Mouse (Mus musculus) right cerebral cortex, adult 2 months (tissue): ENCODE results near the gene Alyref.

Experiments used
- DNase-seq, 2 experiments: peaks; one replicate each; pipeline ENCODE4 v3.0.0; 2021 to 2022; ENCODE audit warnings: low spot score in 2 of 2

Gene Alyref

DNA sequence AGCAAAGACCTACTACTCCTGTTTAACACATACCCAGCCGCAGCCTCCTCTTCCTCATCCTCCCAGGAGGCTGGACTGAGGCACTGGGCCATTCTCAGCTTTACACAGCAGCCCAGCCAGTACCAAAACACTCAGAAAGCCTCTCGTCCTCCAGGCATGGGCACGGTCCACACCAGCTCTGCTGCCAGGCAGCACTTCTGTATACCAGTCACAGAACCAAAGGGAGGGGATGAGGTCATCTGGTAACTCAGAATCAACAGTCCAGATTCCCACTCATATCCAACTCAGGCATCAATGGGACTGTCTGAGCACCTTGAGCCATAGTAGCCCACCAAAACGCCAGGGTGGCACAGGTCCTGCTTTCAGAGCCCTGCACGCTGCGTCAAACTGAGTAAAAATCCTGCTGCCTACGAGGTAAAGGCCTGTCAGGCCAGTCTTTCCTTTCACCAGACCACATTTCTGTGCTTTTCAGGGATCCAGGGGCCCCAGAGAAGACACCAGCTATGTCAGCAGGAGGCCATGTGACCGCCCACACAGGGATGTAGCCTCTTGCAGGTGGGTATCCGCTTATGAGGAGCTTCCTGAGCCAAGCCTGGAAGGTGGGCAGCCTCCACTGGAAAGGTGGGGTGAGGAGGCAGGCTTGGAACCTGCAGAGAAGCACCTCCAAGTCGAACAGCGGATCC, 28.8 kb upstream of the Alyref start:
- DNase-seq: no peak

- DNase-seq: no peak
Observed at GRCm38 (mm10) chr11:120625152-120625775, 27.1 kb upstream of the Alyref start, which contains the start of gene Sirt7. TSS of gene Sirt7 (minus strand) at chr11:120625240.

DNA sequence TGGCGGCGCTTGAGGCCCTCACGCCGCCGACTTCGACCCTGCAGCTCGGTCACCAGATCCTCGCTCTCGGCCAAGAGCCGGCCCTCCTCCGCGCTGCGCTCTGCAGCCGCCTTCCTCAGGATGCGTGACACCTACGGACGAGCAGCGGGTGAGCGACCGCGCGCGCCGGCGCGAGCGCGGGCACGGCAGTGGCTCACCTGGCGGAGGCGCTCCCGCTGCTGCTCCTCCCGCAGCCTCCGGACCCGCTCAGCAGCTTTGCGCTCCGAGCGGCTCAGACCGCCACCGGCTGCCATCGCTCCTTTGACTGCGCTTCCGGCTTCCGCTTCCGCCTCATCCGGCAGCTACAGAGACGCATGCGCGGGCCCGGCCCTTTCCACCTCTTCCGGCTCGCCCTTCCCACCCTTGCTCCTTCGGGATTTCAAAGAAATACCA, 26.5 kb upstream of the Alyref start:
- DNase-seq: peak; percentile 84 to 85

DNA sequence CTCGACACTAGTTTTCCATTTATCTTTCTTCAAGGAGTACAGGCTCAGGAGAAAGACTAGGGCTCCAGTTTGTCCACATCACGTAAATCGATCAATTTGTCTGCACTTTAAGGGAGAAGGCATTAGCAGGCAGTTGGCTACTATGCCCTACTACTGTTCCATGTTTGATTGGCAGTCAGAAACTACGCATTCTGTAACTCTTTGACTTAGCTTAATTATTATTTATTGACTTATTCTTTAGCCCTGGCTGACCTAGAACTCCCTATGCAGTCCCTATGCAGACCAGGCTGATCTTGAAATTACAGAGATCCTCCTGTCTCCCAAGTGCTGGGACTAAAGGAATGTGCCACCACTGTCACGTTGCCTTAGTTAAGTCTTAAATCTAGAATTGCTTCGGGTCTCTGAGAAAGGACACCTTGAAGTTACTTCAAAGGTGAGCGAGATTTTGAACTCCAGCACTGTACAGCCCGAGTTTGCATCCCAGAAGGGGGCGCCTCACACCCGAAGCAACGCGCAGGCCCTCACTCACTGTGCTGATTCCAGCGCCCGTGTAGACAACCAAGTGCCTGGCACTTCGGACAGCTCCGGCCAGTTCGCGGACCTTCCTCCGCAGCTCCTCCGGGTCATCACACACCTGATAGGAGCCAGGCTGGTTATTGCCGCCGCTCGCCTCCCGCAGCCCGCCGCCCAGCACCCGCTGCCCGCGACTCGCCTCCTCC, 26.0 kb upstream of the Alyref start:
- DNase-seq: peak; percentile 64 to 73

GRCm38 (mm10) chr11:120622805-120623204, 24.6 kb upstream of the Alyref start:
- DNase-seq: no peak

DNA sequence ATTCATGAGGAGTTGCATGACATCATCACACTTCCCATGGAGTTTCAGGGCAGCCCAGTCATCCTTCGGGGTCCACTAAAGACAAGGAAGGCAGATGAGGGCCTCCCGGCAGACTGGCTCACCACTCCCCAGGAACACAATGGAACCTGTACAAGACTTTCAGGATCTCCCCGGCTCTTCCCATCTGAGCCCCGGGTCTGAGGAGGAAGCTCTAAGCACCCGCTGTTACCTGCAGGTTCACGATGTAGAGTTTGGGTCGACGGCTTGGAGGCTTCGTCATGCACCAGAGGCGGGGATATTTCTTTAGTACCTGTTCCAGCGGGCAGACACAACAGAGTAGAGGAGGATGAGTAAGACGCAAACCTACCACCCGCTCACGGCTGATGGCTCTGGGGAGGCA, 22.0 kb upstream of the Alyref start:
- no peak for DNase-seq

DNA sequence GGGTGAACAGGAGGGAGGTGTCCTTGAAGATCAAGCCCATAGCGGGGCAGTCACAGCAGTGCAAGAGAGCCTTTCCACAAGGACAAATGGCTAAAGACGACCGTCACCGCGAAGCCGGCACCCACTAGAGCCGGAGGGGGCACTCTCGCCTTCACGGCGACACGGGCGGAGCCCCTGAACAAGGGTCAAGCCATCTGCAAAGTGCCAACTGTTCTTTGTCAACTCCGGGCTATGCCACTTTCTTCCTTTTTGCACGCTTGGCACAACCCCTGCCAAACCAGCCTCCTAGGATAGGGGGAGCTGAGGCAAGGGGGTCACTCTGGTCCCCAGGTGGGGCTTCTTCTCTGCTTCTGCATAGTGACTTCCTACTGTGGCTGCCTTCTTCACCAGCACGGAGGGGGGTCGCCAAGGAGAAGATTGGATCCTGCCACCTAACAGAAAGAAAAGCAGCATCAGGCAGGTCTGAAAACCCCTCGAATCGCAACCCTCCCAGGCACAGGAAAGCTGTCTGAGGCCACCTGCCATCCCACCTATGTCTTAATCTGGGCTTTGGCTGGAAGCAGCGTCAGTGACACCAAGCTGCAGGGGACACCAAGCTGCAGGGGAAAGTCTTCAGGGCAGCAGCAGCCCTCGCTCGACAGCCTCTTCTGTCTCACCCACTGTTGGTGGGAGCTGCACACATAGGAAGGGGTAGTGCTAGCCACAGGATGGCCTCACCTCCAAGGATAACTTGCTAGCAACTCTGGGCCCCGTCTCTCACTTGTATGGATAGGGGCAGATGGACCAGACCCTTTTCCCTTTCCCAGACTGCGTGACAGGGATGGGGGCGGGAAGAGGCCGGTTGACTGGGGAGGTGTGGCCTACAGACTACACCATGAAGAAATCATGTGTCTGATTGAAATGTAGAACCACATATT, 20.7 kb upstream of the Alyref start:
- DNase-seq: no peak

GRCm38 (mm10) chr11:120617519-120618112, 19.5 kb upstream of the Alyref start, which contains the start of gene Pcyt2:
TSS of gene Pcyt2 (minus strand) at chr11:120617936.
- peak; percentile 89 to 91 for DNase-seq

DNA sequence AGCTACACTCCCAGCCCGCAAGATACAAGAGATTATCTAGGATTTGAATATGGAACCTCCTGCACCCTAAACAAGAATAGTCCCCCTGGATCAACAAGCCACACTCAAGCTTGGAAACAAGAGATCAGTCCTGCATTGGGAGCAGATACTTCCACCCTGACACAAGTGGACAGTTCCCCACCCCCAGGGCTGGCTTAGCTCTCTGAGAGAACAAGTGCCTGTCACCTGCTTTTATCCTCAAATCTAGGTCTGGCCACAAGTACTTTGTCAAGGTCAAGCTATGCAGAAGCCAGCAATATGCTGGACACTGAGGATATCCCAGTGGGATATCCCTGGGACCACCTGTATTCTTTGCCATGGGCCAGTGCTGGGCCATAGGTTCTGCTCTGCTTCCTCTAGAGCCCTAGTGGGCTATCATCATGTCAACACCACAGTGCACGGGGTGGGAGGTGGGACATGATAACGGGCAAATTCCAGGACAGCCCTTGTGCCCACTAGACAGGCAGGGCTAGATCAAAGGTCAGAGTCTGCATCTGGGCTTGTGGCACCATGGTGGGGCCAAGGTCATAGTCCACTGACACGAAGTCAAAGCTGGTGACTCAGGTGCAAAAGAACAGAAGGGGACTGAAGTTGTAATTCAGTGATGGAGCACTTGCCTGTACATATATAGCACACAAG, 18.6 kb upstream of the Alyref start:
- DNase-seq: no peak

DNA sequence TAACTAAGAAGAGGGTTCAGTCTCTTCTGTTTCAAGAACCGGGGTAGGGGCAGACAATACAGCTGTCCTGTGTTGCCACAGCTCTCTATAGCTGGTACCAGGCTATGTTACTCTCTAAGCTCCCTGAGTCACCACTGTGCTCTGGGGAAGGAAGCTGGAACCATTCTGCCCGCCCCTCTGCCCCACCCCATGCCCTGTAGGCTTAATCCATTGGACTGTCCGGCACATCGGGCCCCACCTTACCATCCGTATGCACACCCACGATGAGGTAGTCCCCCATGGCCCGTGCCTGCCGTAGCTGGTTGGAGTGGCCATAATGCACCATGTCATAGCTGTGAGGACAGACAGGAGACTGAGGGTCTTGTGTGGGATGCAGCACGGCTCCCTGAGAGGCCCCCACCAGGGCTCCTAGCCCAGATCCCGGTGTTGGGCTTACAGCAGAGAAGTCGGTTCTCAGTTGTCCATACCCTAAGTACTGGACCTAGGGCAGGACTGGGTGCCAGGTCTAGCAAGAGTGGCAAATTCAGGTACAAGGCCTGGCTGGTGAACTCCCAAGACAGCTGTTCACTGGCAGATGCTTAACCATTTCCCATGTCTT, 17.5 kb upstream of the Alyref start:
- no peak for DNase-seq

- DNase-seq: no peak
Observed at GRCm38 (mm10) chr11:120615167-120615566, 17.0 kb upstream of the Alyref start.

GRCm38 (mm10) chr11:120613976-120614375, 15.8 kb upstream of the Alyref start:
- no peak for DNase-seq

- no peak for DNase-seq
Observed at GRCm38 (mm10) chr11:120613481-120613972, 15.4 kb upstream of the Alyref start.

DNA sequence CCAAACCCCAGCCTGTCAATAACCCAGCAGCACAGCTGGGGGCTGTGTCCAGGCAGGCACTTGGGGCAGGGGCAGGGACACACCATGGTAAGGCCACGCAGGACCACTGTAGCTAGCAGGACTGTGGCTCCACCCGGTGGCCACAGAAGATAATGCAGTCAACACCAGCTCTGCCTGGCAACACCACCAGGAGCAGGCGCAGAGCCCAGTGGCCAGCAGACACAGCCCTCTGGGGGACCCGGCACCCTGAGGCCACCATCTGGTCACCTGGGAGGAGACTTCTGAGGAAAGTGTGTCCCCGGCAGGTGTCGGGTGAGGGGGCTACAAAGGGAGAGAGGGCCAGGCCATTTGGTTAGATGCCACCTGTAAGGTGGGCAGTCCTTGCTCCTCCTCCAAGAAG, 14.6 kb upstream of the Alyref start:
- DNase-seq: peak; percentile 55 to 61

DNA sequence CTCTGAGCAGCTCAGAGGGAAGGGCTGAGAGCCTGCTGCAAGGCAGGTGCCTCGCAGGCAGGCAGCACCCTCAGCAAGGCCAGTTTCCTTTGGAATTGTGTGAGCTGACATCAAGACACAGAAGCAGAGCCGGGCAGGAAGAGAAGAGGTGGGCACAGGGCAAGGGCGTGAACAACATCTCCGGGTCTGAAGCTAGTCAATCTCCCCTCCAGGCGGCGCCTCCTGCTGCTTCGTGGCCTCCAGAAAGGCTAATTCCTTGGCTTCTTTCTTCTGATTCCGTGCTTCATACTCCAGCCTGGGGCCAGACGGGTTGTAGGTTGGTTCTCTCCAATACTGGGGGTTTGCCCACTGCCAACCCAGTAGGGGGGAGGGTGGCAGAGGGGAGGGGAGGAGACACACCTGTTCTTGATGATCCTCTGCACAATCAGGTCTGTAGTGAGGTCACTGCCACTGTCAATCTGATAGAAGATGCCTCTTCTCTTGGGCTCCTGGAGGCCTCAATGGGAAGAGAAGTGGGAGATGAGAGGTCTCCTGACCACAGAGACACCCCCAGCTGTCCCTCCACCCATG, 12.4 kb upstream of the Alyref start:
- DNase-seq: no peak

- DNase-seq: no peak
Observed at GRCm38 (mm10) chr11:120609250-120609649, 11.1 kb upstream of the Alyref start.

DNA sequence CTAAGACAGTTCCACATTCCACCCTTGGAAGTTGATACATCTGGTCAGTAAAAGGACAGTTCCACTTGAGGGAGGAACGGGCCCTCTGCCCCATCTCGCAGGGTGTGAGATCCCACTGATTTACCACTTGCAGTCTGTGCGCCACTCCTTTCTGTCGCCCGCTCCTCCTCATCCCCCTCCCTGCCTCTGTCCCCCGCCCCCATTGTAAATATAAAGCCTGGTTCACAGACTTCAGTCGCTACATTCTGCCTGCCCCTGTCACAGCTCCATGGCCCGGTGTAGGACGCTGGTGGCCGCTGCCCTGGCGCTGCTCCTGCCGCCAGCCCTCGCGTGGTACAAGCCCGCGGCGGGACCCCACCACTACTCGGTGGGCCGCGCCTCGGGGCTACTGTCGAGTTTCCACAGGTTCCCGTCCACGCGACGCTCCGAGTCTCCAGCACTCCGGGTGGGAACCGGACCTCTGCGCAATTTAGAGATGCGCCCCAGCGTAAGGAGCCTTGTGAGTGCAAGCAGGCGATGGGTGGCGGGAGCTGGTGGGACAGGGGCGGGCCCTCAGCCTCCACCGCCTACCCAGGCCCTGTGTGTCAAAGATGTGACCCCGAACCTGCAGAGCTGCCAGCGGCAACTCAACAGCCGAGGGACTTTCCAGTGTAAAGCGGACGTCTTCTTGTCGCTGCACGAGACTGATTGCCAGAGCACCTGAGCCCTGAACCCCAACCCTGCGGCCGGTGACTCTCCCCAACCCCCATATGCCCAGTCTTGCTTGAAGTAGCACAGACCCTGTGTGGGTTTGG, 10.3 kb upstream of the Alyref start, which contains the start of gene Npb:
Npb (plus strand) TSS at position 237 of the 794 bp plus-strand sequence.
- no peak for DNase-seq

- no peak for DNase-seq
Observed at GRCm38 (mm10) chr11:120606764-120607163, 8.6 kb upstream of the Alyref start.

DNA sequence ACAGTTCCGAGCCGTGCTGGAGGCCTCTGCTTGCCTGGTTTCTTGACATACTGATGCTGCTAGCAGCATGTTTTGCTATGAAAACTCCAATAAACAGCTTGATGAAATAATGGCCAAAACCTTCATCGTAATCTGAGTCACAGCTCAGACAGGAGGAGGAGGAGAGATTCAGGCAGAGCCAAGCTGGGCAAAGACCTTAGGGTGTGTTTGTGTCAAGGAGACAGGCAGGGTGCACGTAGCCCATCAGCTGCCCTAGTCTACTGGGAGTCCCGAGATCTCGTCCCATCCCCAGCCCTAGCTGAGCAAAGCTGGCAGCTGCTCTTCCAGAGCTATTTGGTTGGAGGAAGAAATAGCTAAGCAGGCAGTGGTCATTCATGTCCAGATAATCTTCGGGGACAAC, 7.5 kb upstream of the Alyref start:
- DNase-seq: no peak
